Mouse (Mus musculus): ENCODE results near the gene Gm10439. TPM values are rescaled to one million over a fixed set of nuclear protein-coding genes. Genes with fewer than 3 reads are reported as not detected.
"Not testable (repeated sequence)": the region's sequence is repeated elsewhere in the genome, so short reads cannot be mapped to it uniquely, and the experiment has no call there.

Gene Gm10439
- not detected in 2 replicates for polyA plus RNA-seq (2015; fragmentation: Nextera tagmentation; extraction: Ambion mirVana)

- not testable (repeated sequence) for H3K4me1 ChIP-seq (replicated peaks); H3K27ac ChIP-seq (replicated peaks); H3K27me3 ChIP-seq; H3K9me3 ChIP-seq; H3K36me3 ChIP-seq; ATAC-seq (ENCODE audit: low read depth); H3K9ac ChIP-seq; H3K4me3 ChIP-seq; H3K4me2 ChIP-seq
- WGBS, result no CpG with 5 or more reads among the region's 6 CpGs
These were observed at the start of gene Gm10439 for GRCm38 (mm10) chrX:149594270-149594669. Gene Gm10439, plus strand, starts transcription at chrX:149594570.

Other genes with a start within 250 kb of the Gm10439 start
- gene Gm15085, start 147.0 kb upstream of the Gm10439 start, polyA plus RNA-seq (2015; fragmentation: Nextera tagmentation; extraction: Ambion mirVana), result not detected in 2 replicates
- gene Gm15097, start 189.9 kb downstream of the Gm10439 start, polyA plus RNA-seq (2015; fragmentation: Nextera tagmentation; extraction: Ambion mirVana), result not detected in 2 replicates